Mouse (Mus musculus) adrenal gland, postnatal 4 days (tissue): ENCODE measurements around the gene Map3k5. TPM values are rescaled to one million over a fixed set of nuclear protein-coding genes. Genes with fewer than 3 reads are reported as not detected.
"Not testable (repeated sequence)": the region's sequence is repeated elsewhere in the genome, so short reads cannot be mapped to it uniquely, and the experiment has no call there.

Source experiments
- DNase-seq, 2 experiments: peaks; one replicate each; pipeline ENCODE4 v3.0.0; 2021 to 2022; ENCODE audit warnings: low spot score in 2 of 2, mixed read lengths in 2 of 2
- total RNA-seq, 2 experiments: library from RNA; stranded (reverse); gene quantifications; 2 replicates each; pipeline ENCODE4 v1.2.3; 2021

Map3k5 gene
- total RNA-seq, 2 experiments from 2014 or later = 24.0 to 29.3 TPM

DNA sequence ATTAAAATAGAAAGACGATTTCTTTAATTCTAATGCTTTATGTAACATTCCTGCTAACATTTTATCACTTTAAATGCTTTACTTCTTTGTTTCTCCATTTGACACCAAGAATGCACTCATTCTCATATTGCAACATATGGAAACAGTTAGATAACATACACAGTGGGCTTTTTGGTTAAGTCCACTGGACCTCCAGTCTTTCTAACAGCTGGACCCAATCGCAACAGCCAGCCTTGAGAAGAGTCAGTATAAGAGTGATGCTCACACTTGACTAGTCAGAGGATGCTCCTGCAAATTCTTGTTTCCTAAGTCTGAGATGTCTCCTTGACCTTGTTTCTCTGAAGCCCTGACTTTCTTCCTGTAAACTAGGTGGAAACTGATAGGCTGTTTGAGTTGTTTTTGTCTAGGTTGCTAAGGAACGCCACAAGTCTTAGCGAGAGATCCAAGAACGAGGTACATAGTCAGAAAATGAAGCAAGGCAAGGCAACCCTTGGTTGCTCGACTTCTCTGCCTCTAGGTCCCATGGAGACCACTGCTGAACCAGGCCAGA, 26.6 kb downstream of the Map3k5 start:
- no peak for DNase-seq

DNA sequence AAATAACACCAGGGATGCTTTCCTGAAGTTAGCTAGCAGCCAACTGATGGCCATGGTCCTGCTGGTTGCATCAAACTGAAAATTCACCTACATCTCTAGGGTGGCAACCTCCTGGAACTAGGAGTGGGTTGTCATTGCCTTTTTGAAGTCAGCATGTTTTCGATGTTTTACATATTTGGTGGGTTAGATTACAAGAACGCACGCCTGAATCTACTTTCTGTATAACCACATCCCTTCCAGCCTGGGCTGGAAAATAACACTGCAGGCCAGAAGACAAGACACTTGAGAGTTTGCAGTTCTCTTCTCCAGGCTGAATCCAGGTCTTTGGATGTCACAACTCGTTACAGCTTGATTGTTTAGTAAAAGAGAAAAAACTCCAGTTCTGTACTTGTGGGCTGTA, 28.5 kb downstream of the Map3k5 start:
- no peak for DNase-seq

DNA sequence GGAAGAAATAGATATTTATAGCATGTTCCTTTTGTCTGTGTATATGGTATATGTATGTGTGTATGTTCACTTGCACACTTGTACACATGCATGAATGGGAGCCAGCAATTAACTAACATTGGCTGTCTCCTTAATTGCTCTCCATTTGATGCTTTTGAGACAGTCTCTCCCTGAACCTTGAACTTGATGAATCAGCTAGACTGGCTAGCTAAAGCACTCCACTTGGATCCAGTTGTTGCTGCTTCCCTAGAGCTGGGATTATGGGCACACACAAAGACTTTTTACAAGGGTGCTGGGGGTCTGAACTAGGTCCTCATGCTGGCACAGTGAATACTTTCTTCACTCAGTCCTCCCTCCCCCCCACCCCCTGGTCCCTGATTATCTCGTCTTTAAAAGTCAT, 28.9 kb downstream of the Map3k5 start:
- DNase-seq = no peak

DNA sequence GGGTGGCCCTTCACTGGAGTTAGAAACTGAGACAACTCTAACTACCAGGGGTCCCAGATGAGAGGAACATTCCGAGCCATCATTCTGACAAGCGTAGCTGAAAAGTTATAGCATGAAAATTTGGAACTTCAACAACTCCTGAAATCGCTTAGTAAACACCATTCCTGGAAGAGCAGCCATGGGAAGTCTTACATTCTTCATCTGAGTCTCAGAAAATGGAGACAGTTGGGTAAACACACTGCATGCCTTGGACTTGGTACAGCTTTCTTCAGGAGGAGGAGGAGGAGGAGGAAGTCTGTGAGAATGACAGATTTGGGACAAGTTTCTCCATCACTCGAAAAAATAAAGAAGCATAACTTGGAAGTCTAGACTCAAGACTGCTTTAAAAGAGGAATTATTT, 29.8 kb downstream of the Map3k5 start:
- no peak for DNase-seq

DNA sequence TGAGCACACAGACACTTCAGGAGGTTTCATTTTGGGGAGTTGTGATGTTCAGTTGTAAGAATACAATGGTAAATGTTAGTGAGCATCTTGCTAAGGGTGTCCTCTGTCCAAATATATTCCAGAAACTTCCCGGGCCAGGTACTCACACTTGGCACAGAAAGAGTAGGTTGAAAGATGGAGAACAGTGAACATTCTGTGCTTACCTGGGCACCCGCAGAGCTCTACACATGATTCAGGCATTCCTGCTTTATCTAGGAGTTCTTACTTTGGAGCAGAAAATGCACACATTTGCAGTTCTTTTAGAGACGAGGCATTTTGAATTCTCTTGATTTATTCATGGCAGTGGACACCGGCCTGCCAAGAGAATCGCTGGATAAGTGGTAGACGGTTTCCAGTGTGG, 32.3 kb downstream of the Map3k5 start:
- DNase-seq = no peak

DNA sequence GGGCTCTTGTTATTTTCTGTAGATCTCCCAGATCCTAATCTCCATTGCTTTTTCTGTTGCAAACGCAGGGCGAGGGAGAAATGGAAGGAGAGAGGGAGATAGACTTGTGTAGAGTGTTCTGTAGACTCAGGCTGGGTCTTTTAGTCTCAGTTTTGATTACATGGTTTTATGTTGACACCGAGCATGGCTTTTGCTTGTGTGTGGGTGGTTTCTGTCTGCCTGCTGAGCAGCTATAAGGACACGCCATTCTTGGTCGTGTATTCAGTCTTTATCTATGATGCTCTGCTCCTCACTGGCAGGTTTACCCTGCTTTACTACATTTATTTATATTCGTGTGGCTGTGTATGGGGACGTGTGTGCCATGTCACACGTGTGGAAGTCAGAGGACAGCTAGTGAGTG, 34.2 kb downstream of the Map3k5 start:
- DNase-seq = no peak

DNA sequence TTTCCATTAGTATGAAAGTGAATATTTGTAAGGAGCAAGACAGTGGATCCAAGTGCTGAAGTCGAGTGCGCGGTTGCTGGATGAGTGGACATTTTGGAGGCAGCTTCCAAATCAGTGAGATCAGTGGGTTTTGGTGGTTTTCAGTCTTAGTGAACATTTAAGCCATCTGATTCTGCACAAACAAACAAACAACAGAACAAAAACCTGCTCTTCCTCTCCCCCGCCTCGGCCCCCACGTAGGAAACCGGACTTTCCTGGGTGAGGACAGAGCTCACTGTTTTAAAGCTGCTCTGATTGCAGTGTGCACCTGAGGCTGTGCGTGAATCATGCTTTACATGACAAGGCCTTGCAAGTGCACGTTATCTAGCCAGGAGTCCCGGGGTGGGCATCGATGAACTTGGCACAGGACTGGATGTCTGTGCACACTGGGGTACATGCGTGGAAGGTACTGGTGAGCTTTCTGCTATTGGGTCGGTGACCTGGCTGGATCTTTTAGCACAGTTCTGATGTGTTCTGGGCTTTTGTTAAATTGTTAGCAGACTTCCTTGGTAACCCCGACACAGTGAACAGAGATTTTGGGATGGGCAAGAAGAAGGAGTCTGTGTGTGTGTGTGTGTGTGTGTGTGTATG, 35.7 kb downstream of the Map3k5 start:
- DNase-seq = no peak

DNA sequence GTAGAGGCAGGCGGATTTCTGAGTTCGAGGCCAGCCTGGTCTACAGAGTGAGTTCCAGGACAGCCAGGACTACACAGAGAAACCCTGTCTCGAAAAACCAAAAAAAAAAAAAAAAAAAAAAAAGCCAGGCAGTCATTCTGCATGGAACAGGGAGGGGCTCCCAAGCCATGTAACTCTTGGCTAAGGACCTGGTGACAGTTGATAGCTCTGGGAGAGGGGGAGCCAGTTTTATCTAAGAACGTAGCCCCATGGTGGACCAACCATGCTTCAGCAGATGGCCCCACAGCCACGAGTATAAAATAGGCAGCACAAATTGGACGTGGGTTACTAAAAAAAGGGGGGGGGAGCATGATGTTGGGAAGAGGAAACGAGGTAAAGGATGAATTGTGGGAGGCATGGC, 37.2 kb downstream of the Map3k5 start:
- DNase-seq = not testable (repeated sequence)

DNA sequence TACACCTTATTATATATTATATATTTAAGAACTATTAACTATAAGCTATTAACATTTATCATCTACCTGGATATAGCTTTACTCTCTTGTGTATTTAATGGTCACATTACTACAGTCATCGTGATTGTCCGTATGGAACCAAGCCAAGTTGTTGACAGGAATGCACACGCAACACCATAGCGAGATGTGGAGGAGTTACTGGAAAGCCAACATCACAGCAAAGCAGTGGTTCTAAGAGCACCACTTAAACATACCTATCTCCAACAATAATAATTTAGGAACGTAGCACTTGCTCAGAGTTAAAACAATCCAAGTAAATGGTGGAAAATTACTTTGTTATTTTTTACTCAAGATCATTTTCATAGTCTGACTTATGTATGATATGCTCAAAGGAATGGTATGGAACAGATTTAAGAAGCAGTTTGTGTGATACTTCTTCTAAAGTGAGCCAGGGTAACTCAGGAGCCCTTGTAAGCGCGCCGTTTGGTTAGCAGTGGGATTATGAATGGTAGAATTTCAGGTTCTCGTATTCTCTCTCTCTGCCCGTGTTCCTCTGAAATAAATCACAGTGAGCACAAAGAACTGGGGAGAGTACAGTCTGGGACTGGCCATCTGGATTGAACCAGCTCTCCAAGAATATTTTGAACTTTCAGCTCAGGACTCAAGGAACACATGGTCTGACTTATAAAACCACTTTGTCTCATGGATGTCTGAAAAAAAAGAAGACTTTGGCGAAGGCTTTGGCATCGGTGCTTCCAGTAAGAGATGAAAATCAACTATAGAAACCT, 39.2 kb downstream of the Map3k5 start:
- no peak for DNase-seq

DNA sequence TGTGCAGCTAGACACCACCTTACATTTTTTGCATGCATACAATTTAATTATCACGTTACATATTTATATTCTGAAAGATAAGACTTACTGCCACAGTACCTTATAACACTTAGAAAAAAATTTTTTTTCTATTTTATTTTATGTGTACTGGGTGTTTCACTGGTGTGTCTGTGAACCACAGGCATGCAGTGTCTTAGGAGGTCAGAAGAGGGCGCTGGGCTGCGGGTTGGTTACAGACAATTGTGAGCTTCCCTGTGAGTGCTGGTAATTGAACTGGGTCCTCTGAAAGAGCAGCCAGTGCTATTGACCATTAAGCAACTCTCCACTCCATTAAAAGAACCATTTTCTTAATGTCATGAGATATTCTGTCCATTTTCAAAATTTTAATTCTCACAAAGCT, 43.3 kb downstream of the Map3k5 start:
- no peak for DNase-seq

DNA sequence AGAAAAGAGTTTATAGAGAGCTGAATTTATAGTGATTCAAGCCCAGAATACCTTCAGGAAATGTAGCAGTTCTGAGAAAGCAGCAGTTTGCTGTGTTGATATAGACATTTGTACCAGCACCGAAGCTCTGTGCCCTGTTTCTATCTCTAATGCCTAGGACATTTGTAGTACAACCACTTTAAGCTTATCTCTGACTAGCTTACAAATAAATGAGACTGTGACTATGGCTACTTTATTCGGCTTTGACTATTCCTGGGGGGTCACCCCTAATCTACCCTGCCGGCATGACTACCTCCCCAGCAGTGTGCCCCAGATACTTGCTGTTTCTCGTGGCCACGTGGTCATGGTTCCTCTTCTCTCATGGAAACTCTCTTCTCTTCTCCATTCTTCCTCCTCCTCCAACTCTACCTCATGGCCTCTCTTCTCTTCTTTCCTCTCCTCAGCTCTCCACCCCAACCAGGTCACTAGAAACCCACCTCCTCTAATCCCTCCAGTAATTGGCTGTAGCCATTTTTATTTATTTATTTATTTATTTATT, 44.5 kb downstream of the Map3k5 start:
- no peak for DNase-seq

DNA sequence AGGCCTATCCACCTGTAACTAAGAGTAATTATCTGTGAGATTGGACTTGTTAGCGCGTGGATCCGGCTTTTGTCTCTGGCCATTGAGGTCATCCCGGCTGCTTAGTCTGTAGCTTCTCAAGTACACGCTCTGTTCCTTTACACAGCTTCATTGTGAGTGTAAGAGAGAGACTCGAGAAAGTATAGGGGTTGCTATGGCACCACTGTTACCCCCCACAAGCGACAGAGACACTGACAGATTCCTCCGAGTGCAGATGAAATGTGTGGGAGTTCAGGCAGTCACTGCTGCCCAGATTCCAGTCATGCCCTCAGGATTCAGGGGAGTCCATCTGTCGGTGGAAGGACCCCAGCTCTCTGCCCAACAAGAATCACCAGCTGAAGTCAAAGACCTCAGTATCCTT, 53.5 kb downstream of the Map3k5 start:
- DNase-seq = no peak

DNA sequence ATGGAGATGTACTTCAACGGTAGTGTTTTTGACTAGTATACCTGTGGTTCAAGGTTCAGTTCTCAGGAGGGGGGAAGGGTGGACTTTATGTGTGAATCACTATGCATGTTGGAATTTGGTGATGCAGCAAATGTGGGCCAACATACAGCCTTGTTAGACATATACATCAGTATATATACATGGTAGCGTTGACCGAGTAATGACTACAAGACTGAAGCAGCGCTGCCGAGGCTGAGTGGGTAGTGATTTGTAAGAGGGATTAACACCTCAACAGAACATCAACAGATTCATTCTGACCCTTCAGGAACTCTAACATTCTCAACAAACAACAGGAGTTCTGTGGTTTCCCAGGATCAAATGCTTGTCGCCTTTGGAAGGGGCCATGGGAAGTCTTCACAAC, 55.7 kb downstream of the Map3k5 start:
- DNase-seq = no peak

DNA sequence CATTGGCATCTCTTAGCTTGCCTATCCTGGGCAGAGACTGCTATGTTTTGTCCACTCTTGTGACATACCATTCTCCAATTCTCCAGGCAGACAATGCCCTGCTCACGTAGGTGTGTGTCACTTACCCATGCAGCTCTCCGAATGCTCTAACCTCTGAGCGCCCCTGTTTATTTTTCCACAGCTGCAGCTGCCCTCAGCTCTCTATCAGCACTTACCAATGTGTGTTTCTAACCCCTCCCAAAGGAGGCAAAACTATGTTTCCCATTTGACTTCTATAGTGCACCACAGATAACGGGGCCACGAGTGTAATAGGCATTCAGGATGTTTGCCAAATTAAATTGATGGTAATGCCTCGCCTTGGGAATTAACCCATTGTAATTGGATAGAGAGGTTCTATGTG, 56.4 kb downstream of the Map3k5 start:
- DNase-seq = no peak

DNA sequence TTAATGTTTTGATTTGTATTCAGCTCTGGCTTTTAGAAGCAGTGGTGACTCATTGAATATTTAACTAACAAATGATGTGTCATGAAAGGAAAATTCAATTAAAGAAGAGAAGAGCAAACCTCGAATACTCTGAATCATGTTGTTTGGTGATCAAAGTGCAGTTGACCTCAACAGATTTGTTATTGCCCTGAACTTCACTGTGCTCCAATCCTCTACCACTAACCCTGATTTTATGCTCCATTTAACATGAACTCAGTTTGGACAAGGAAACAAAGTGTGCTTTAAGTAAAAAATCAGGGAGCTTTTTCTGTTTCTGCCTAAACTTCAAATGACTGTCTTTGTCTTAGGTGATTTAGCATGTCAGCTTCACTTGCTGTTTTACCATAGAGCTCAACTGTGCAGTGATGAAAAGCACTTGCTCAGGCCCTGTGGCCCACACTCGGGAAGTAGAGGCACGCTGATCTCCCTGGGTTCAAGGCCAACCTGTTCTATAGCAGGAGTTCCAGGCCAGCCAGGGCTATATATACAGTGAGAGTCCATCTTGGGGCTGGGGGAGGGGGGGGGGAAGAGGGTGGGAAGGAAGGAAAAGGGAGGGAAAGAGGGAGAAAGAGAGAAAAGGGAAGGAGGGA, 57.1 kb downstream of the Map3k5 start:
- no peak for DNase-seq

DNA sequence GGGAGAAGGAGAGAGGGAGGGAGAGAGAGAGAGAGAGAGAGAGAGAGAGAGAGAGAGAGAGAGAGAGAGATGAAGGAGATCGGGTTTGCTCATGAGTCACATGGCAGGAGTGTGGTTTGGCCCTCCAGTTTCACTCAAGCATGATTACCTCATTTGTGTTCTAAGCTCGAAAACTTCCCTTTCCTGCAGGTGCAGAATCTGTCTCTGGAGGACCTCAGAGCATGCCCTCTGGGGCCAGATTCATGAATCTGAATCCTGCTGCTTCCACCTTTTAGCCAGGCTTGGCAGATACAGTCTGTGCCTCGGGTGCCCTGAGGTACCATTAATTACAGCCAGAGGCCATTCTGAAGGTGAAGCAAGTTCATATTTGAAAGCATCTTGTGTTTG, 57.6 kb downstream of the Map3k5 start:
- no peak for DNase-seq

DNA sequence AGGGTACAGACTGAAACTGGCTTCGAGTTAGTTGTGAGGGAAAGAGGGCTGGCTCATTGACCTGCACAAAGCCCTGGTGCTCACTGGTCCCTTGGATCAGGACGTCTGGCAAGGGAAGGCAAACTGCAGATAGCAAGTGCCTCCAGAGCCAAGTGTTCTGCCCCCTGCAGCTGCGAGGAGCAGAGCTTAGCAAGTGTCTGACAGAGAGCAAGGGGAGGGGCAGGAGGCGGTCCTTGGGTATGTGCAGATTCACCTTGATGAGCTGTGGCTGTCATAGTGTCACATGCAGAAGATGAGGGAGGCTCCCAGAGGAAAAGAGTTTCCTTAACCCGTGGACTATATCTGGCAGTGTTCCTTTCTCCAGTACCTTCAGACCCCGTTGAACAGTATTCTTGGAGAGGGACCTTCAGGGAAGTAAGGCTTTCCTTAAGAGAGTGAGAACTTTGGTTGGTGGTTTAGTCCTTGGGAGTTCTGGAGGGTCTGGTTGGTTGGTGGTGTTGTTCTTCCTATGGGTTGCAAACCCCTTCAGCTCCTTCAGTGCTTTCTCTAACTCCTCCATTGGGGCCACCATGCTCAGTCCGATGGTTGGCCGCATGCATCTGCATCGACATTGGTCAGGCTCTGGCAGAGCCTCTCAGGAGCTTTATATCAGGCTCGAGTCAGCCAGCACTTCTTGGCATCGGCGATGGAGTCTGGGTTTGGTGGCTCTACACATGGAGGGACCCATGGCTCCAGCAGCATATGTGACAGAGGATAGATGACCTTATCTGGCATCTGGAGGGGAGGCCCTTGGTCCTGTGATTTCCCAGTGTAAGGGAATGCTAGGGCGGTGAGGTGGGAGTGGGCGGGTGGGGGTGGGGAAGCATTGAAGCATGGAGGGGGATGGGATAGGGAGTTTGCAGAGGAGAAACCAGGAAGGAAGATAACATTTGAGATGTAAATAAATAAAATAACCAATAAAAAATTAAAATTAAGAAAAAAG, 60.5 kb downstream of the Map3k5 start:
- no peak for DNase-seq

DNA sequence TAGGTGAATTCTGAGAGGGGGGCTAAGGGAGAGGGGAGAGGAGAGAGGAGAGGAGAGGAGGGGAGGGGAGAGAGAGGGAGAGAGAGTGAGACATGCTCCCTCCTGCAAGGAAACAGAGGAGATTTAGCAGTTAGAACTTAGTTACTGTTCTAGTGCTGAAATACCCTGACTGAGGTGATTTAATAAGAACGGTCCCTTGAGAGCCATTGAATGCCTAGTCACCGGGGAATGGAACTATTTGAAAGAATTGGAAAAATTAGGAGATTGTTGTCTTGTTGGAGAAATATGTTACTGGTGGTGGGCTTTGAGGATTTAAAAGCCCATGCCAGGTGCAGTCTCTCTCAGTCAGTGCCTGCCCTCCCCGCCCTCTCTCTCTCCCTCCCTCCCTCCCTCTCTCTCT, 61.9 kb downstream of the Map3k5 start:
- no peak for DNase-seq

DNA sequence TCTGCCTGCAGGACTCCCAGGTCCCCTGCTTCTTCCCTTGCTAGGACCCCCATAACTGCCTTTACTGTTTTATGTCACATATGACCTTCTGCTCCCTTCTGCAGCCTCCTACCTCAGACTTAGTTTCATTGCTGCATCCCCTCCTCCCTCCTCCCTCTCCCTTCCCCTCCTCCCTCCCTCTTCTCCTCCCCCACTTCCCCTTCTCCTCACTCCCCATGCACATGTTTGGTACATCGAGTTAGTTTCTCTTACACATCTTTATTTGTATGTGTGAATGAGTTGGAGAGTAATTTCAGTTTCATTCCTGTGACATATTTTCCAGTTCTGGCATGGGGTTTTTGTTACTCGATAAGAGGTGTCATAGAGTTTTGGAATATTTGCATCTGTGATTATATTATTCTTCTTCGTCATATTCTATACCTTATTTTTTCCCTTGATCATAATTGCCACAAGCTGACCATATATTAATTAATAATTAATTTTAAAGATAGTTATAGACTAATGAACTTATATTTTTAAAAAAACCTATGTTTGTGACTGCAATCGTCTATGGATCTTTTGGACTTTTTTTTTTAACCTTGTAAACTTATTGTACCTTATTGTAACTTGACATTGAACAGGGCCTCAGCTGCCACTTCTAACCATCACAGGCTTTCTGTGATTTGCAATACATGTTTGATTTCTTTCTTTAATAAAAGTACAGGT, 65.6 kb downstream of the Map3k5 start:
- no peak for DNase-seq

DNA sequence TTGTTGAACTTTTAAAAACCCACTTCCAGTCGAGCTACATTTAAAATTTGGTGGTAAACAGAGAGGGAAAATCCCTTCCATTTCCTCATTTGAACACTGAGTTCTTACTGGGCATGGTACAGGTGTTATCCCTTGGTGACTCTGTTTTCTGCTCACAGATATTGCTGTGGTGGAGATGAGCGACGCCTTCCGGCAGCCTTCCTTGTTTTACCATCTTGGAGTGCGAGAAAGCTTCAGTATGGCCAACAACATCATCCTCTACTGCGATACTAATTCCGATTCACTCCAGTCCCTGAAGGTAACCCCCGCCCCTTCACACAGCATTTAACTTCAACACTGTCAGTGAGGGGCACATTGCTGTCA, 66.1 kb downstream of the Map3k5 start:
- no peak for DNase-seq
